Mouse (Mus musculus) adrenal gland, adult 8-10 months (tissue): ENCODE measurements at regions not wholly inside any gene's neighbourhood (a gene's known extent, or its start where the extent isn't known, plus 50 kb on each side); places are given as distances from the start of the nearest gene placed in this dataset.
"Not testable (repeated sequence)": the region's sequence is repeated elsewhere in the genome, so short reads cannot be mapped to it uniquely, and the experiment has no call there.

ENCODE experiments used
- DNase-seq: peaks from one replicate; pipeline ENCODE4 v3.0.0; 2022

DNA sequence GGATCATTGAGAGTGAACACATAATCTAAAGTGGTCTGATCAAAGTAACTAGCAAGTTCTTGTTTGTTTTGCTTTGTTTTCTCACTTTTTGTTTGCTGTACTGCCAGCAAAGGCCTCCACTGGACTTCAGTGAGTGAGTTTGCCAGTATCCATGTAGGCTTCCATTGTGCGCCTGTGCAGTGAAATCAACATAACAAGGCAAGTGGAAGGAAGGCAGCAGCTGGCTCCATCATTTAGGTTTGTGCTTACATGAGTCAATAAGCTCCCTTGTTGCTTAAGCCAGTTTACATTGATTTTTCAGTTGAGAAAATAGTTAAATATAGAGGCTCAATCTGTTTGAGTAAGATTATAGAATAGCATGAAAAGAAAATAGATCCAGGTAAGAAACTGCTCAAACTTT, 1255.7 kb upstream of the Nudt12 start:
- DNase-seq: no peak

DNA sequence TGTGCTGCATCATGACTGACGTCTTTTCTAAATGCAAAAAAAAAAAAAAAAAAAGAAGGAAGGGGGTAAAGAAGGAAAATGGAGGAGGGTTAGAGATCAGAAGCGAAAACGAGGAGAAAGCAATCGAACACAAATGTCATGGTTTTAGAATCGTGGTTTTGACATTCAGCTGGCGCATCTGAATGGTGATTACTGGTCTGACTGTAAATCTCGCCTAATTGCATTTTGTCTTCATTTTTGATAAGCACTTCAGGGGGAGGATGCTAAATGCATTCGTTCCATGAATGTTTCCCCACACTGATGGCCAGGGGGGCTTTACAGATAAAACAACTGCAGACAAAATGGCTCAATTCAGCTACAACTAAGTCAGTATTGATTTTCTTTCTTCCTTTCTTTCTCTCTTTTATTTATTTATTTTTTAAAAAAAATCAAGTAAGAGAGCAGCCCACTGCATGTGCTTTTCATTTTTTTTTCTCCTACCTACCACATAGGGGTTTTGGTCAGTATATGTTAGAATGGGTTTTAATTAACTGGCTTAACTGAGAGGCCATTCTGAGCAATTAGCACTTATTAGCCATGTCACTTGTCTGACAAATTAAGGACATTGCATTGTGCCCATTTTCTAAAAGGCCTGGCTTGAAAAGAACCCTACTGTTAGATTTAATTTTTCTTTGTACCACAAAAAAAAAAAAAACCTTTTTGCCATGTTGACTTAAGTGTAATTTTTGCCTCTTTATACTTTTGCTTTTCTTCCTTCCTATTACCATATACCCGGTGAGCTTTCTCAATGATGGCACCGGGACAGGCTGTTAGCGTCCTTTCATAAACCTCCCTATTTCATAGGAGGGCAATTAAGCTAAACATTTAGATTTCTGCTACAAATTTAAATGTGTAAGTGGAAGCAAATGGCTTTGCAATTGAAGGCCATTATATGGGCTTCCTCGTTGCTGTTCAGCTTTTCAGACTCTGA, 1254.4 kb upstream of the Nudt12 start:
- no peak for DNase-seq

GRCm38 (mm10) chr17:60255338-60255737, 1242.2 kb upstream of the Nudt12 start:
- not testable (repeated sequence) for DNase-seq

DNA sequence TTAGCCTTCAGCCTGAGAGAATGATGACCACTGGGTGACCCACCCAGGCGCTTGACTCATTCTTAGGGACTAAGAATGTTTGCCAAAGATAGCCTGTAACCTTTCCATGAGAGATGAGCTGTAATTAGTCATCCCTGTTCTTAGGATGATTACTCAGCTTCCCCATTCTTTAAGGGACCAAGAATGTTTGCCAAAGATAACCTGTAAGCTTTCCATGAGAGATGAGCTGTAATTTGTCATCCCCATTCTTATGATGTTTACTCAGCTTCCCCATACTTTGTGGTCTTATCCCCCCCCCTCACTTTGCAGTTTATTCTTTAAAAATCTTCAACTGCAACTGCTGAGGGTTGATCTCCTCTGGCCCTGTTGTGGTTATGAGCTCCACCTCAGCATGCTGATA, 1236.8 kb upstream of the Nudt12 start:
- DNase-seq: no peak

DNA sequence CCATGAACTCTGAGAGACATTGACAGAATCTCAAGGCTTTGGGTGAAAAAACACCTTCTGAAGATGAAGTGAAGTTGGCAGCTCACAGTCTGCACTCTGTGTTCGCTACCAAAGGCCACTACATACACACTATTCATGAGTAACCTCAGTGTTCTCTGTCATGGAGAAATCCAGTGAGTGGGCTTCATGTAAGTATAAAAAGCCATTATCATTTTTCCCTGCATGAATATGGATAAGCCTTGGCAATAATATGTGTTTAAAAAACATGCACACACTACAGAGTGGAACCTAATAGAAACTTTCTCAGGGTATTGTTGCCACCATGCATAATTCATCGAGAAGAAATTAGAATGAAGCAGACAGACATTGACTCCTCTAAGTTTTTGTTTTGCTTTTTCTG, 1221.3 kb upstream of the Nudt12 start:
- DNase-seq: peak; percentile 2

GRCm38 (mm10) chr17:60197004-60197403, 1183.8 kb upstream of the Nudt12 start:
- DNase-seq: no peak

- DNase-seq: no peak
Measured at GRCm38 (mm10) chr17:60181241-60181640, 1168.1 kb upstream of the Nudt12 start.

- DNase-seq: peak; percentile 14
Measured at GRCm38 (mm10) chr17:60180646-60181045, 1167.5 kb upstream of the Nudt12 start.

GRCm38 (mm10) chr17:60165592-60165991, 1152.4 kb upstream of the Nudt12 start:
- DNase-seq: no peak

GRCm38 (mm10) chr17:60130589-60130988, 1117.4 kb upstream of the Nudt12 start:
- DNase-seq: no peak

GRCm38 (mm10) chr17:60098763-60099162, 1085.6 kb upstream of the Nudt12 start:
- no peak for DNase-seq
